Mouse (Mus musculus): ENCODE results near the gene Sema5b.

- TF ChIP-seq CTCF (IDR thresholded peaks at IDR 0.05; ENCODE audit: low read depth, low read length) = no peak
- TF ChIP-seq POLR2A (IDR thresholded peaks at IDR 0.05; ENCODE audit: borderline replicate concordance, low read depth, low read length) = no peak
Observed at GRCm38 (mm10) chr16:35696103-35696502, 155.2 kb downstream of the Sema5b start.
